21 mouse cellular contexts compared by ENCODE assay signal in genomic region chr5:108849466-108849865, GRCm38 (mm10). TPM values are rescaled to one million over a fixed set of nuclear protein-coding genes. Genes with fewer than 3 reads are reported as not detected.
"Had no signal": no experiment of that assay in that cellular context is flagged by ENCODE, and none has a peak within 500 bp of the region (broad histone marks: within the 10 kb centered on the region; RNA-seq: fewer than 3 reads in every experiment).

No protein-coding gene starts in this region.

- H3K4me1 ChIP-seq: limb, embryonic 15.5 days; liver, embryonic 12.5 days; megakaryocyte, embryonic 14.5 days; midbrain, embryonic 15.5 days; neural tube, embryonic 12.5 days had no signal

- DNase-seq: kidney, adult 2 months; kidney, postnatal 25 days; layer of hippocampus, adult 9-11 months; layer of hippocampus, postnatal 36 days; right cerebral cortex, postnatal 4 days; spleen, adult 18-20 months; thymus, postnatal 25 days had no signal

- H3K4me3 ChIP-seq: limb, embryonic 15.5 days; liver, embryonic 12.5 days; megakaryocyte, embryonic 14.5 days; midbrain, embryonic 15.5 days; neural tube, embryonic 12.5 days had no signal

RNA-seq across cellular contexts. Expression of gene Vmn2r9, which starts 2.9 kb away (rescaled TPM):
- polyA plus RNA-seq: hindbrain, postnatal 0 days; intestine, embryonic 14.5 days; kidney, adult 2 months; kidney, embryonic 16.5 days; limb, embryonic 11.5 days; limb, embryonic 15.5 days; liver, embryonic 12.5 days; liver, embryonic 16.5 days; macrophage; midbrain, embryonic 11.5 days; midbrain, embryonic 15.5 days; neural tube, embryonic 12.5 days; stomach, embryonic 14.5 days; urinary bladder, adult 2 months had no signal

RNA-seq across cellular contexts. Expression of gene Vmn2r8, which starts 40.8 kb away (rescaled TPM):
- polyA plus RNA-seq: hindbrain, postnatal 0 days; intestine, embryonic 14.5 days; kidney, adult 2 months; kidney, embryonic 16.5 days; limb, embryonic 11.5 days; limb, embryonic 15.5 days; liver, embryonic 12.5 days; liver, embryonic 16.5 days; macrophage; midbrain, embryonic 11.5 days; midbrain, embryonic 15.5 days; neural tube, embryonic 12.5 days; stomach, embryonic 14.5 days; urinary bladder, adult 2 months had no signal

RNA-seq across cellular contexts. Expression of gene Tmed11, which starts 54.3 kb away (rescaled TPM):
- polyA plus RNA-seq: hindbrain, postnatal 0 days; intestine, embryonic 14.5 days; kidney, adult 2 months; kidney, embryonic 16.5 days; limb, embryonic 11.5 days; limb, embryonic 15.5 days; liver, embryonic 12.5 days; macrophage; midbrain, embryonic 11.5 days; midbrain, embryonic 15.5 days; neural tube, embryonic 12.5 days; stomach, embryonic 14.5 days; urinary bladder, adult 2 months had no signal
